Mouse (Mus musculus): ENCODE measurements around the gene AI182371. TPM values are rescaled to one million over a fixed set of nuclear protein-coding genes. Genes with fewer than 3 reads are reported as not detected.

The AI182371 gene
- polyA plus RNA-seq, 1 experiment from 2014 or later: not detected

DNA sequence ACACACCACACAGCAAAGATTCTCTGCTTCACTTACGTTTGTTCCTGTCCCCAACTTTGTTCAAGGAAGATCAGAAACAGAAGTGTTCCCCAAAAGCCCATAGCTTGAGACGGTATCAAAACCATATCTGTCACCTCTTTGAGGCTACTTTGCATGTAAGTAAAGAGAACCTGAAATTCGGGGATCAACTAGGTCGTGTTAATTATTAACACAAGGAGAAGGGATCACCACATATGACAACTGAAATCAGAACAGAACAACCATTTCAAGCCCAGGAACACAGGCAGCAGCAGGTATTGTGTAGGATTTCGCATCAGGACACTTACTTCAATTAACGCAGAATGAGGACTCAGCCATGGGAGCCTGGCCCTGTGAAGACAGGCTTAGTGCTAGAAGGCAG is 814 bp downstream of the AI182371 start:
- no peaks in the 10 kb centered on the region for H3K4me1 ChIP-seq (replicated peaks; ENCODE audit: control insufficient read depth, insufficient read depth, low read length)
- no peak overlapping the region for H3K27ac ChIP-seq (ENCODE audit: low read depth, low read length)
- H3K4me3 ChIP-seq (ENCODE audit: low read depth, low read length): no peak overlapping the region
- no peak overlapping the region for H3K9ac ChIP-seq (ENCODE audit: low read depth, low read length)
- DNase-seq (ENCODE audit: low spot score) (no peak), ATAC-seq (ENCODE audit: low FRiP score) (no peak)
- H3K4me2 ChIP-seq (replicated peaks; ENCODE audit: low read depth, low read length): no peak overlapping the region
- no peaks in the 10 kb centered on the region for H3K9me3 ChIP-seq (ENCODE audit: control insufficient read depth, low read length)
- WGBS: 85% methylated on average over 6 of the region's 6 CpGs
- H3K36me3 ChIP-seq (ENCODE audit: control insufficient read depth, insufficient read depth, low read length): no peaks in the 10 kb centered on the region
- H3K27me3 ChIP-seq (ENCODE audit: control insufficient read depth, insufficient read depth, low read length): no peaks in the 10 kb centered on the region

DNA sequence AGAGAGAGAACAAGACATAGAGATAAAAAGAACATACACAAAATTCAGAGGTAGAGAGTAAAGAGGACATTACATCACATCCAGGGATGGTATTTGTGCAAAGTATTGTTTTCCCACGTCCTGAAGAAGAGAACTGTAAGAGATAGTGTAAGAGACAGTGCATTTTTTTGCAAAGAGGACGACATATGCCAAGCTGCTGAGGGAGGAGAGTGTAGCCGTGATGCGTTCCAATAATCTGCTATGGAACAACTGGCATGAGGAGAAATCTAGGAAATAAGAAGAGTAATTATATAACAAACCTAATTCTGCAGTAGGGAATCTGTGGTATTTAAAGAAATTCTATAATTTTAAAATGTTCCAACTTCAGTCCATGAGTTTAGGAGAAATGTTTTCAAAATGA is 13.9 kb downstream of the AI182371 start:
- Histone ChIP-seq H3K36me3 (ENCODE audit: control insufficient read depth, insufficient read depth, low read length) (no peaks in the 10 kb centered on the region), H3K9me3 (ENCODE audit: control insufficient read depth, low read length) (no peaks in the 10 kb centered on the region), H3K27ac (ENCODE audit: low read depth, low read length) (no peak overlapping the region), H3K27me3 (ENCODE audit: control insufficient read depth, insufficient read depth, low read length) (no peaks in the 10 kb centered on the region), H3K9ac (ENCODE audit: low read depth, low read length) (no peak overlapping the region), H3K4me1 (replicated peaks; ENCODE audit: control insufficient read depth, insufficient read depth, low read length) (no peaks in the 10 kb centered on the region), H3K4me2 (replicated peaks; ENCODE audit: low read depth, low read length) (no peak overlapping the region), H3K4me3 (ENCODE audit: low read depth, low read length) (no peak overlapping the region)
- WGBS: 78% methylated on average over 4 of the region's 4 CpGs
- ATAC-seq (ENCODE audit: low FRiP score) (no peak), DNase-seq (ENCODE audit: low spot score) (no peak)

DNA sequence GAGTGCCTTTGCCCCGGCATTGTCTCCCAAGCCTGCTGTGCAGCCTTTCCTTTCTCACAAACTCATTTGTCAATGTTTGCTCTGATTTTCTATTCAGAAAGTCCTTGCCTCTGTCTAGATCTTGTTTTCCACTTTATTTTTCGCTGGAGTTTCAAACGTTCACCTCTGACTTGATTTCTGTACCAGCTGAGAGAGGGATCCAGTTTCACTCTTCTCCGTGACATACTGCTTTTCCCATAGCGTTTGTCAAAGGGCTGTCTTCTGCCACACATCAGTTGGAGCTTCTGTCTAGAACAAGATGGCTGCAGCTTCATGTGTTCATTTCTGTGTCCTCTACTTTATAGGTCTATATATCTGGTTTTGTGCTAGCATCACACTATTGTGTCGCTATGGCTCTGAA is 22.2 kb downstream of the AI182371 start:
- 62% methylated on average over 6 of the region's 6 CpGs for WGBS
- H3K4me3 ChIP-seq (ENCODE audit: low read depth, low read length): no peak overlapping the region
- H3K27ac ChIP-seq (ENCODE audit: low read depth, low read length): no peak overlapping the region
- no peak overlapping the region for H3K9ac ChIP-seq (ENCODE audit: low read depth, low read length)
- no peaks in the 10 kb centered on the region for H3K4me1 ChIP-seq (replicated peaks; ENCODE audit: control insufficient read depth, insufficient read depth, low read length)
- H3K36me3 ChIP-seq (ENCODE audit: control insufficient read depth, insufficient read depth, low read length): no peaks in the 10 kb centered on the region
- no peak overlapping the region for H3K4me2 ChIP-seq (replicated peaks; ENCODE audit: low read depth, low read length)
- no peaks in the 10 kb centered on the region for H3K27me3 ChIP-seq (ENCODE audit: control insufficient read depth, insufficient read depth, low read length)
- DNase-seq (ENCODE audit: low spot score) (no peak), ATAC-seq (ENCODE audit: low FRiP score) (no peak)
- no peaks in the 10 kb centered on the region for H3K9me3 ChIP-seq (ENCODE audit: control insufficient read depth, low read length)

DNA sequence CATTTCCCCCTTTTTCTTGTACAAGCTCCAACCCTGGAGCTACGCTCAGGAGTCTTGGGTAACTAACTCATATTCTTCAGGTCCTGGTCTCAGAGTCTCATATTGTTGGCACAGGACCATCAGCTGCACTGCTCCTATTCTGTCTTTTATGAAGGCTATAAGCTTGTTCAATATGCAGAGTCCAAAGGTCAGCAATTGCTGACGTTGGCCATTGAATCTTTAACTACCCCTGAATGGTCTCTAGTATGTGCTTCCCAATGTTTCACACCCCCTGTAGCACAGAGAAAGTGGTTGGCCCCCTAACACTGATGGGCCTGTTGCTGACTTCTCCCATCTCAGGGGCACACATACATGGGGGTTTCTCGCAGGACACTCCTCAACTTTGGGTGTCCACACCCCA is 27.0 kb downstream of the AI182371 start:
- no peak for ATAC-seq (ENCODE audit: low FRiP score)
- DNase-seq (ENCODE audit: low spot score): no peak
- Histone ChIP-seq H3K4me1 (replicated peaks; ENCODE audit: control insufficient read depth, insufficient read depth, low read length) (no peaks in the 10 kb centered on the region), H3K36me3 (ENCODE audit: control insufficient read depth, insufficient read depth, low read length) (no peaks in the 10 kb centered on the region), H3K4me3 (ENCODE audit: low read depth, low read length) (no peak overlapping the region), H3K9ac (ENCODE audit: low read depth, low read length) (no peak overlapping the region), H3K9me3 (ENCODE audit: control insufficient read depth, low read length) (no peaks in the 10 kb centered on the region), H3K27me3 (ENCODE audit: control insufficient read depth, insufficient read depth, low read length) (no peaks in the 10 kb centered on the region), H3K27ac (ENCODE audit: low read depth, low read length) (no peak overlapping the region), H3K4me2 (replicated peaks; ENCODE audit: low read depth, low read length) (no peak overlapping the region)
- 88% methylated on average over 3 of the region's 3 CpGs for WGBS

DNA sequence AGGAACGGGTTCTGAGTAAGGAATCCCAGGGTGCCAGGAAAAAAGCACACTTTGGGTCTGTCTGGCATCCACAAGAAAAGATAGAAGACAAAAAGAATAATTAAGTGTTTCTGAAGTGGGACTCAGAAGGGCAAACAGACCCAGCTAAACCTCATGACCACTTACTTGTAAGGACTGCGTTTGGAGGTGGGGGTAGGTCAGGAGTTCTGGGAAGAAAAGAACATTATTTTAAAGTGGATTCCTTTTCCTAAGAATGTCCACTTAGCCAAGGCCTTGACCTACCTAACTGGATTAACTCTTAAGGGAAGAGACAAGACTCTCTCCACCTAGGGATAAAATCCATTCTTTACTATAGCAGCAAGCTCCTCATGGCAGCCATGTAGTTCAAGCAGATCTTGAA is 28.8 kb downstream of the AI182371 start:
- H3K4me1 ChIP-seq (replicated peaks; ENCODE audit: control insufficient read depth, insufficient read depth, low read length): no peaks in the 10 kb centered on the region
- ATAC-seq (ENCODE audit: low FRiP score): no peak
- no peaks in the 10 kb centered on the region for H3K27me3 ChIP-seq (ENCODE audit: control insufficient read depth, insufficient read depth, low read length)
- no peak for DNase-seq (ENCODE audit: low spot score)
- no peaks in the 10 kb centered on the region for H3K36me3 ChIP-seq (ENCODE audit: control insufficient read depth, insufficient read depth, low read length)
- 72% methylated on average over 2 of the region's 2 CpGs for WGBS
- H3K4me2 ChIP-seq (replicated peaks; ENCODE audit: low read depth, low read length): no peak overlapping the region
- no peak overlapping the region for H3K9ac ChIP-seq (ENCODE audit: low read depth, low read length)
- H3K9me3 ChIP-seq (ENCODE audit: control insufficient read depth, low read length): no peaks in the 10 kb centered on the region
- no peak overlapping the region for H3K27ac ChIP-seq (ENCODE audit: low read depth, low read length)
- no peak overlapping the region for H3K4me3 ChIP-seq (ENCODE audit: low read depth, low read length)

DNA sequence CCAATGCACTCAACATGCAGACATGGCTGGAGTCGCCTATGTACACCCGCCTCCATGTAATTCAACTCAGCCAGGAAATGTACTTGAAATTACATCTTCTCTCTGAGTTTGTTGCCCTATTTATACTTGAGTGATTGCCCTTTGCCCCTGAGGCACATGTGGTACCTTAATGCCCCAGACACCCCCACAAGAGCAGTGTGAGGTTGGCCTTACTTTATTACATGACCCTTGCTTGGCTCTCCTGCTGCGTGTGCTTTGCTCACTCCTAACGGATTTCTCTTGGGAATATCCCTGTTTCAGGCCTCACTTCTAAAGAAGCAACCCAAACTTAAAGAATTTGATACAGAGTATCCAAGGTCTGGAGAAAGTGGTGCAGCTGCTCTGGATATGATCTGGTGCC is 31.1 kb downstream of the AI182371 start:
- DNase-seq (ENCODE audit: low spot score) (no peak), ATAC-seq (ENCODE audit: low FRiP score) (no peak)
- Histone ChIP-seq H3K36me3 (ENCODE audit: control insufficient read depth, insufficient read depth, low read length) (no peaks in the 10 kb centered on the region), H3K27me3 (ENCODE audit: control insufficient read depth, insufficient read depth, low read length) (no peaks in the 10 kb centered on the region), H3K9me3 (ENCODE audit: control insufficient read depth, low read length) (no peaks in the 10 kb centered on the region), H3K4me2 (replicated peaks; ENCODE audit: low read depth, low read length) (no peak overlapping the region), H3K27ac (ENCODE audit: low read depth, low read length) (no peak overlapping the region), H3K4me1 (replicated peaks; ENCODE audit: control insufficient read depth, insufficient read depth, low read length) (no peaks in the 10 kb centered on the region), H3K9ac (ENCODE audit: low read depth, low read length) (no peak overlapping the region), H3K4me3 (ENCODE audit: low read depth, low read length) (no peak overlapping the region)
- 83% methylated on average over 4 of the region's 4 CpGs for WGBS

DNA sequence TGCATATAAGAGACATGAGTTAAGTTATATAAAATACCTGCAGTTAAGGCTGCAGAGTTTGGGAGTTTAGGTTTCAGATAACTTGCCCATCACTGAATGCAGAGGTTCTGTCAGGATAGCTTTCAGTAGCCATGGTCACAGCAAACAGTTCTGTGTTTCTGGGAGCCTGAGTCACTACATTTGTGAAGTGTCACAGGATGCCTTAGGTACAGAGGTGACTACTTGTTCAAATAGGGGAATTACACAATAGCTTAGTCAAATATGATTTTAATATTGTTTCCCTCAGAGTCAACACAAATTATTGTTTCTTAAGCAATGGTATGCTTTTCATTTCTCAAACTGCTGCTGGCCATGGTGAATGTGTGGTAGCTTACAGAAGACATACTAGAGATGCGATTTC is 32.2 kb downstream of the AI182371 start:
- Histone ChIP-seq H3K4me3 (ENCODE audit: low read depth, low read length) (no peak overlapping the region), H3K9me3 (ENCODE audit: control insufficient read depth, low read length) (no peaks in the 10 kb centered on the region), H3K27me3 (ENCODE audit: control insufficient read depth, insufficient read depth, low read length) (no peaks in the 10 kb centered on the region), H3K36me3 (ENCODE audit: control insufficient read depth, insufficient read depth, low read length) (no peaks in the 10 kb centered on the region), H3K27ac (ENCODE audit: low read depth, low read length) (no peak overlapping the region), H3K9ac (ENCODE audit: low read depth, low read length) (no peak overlapping the region), H3K4me2 (replicated peaks; ENCODE audit: low read depth, low read length) (no peak overlapping the region), H3K4me1 (replicated peaks; ENCODE audit: control insufficient read depth, insufficient read depth, low read length) (no peaks in the 10 kb centered on the region)
- DNase-seq (ENCODE audit: low spot score) (no peak), ATAC-seq (ENCODE audit: low FRiP score) (no peak)
- WGBS: 93% methylated on average over 1 of the region's 1 CpGs

DNA sequence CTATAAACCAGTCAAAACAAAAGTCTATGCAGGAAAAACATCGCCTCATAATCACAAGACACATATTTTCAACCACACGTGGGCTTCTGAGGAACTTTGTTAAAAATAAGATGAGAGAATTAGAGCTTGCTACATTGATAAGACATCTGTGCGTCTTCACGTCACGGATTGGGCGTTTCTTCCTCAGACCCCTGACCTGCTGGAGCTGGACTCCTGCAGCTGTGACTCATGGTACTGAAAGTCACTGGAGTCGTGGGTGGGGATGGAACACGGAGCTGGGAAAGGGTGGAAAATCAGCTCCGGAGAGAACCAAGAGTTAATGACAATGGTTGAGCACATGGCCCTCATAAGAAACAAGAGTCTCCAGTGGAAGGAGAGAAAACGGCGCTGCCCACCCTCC is 34.2 kb downstream of the AI182371 start:
- no peak overlapping the region for H3K4me2 ChIP-seq (replicated peaks; ENCODE audit: low read depth, low read length)
- 93% methylated on average over 11 of the region's 11 CpGs for WGBS
- H3K9ac ChIP-seq (ENCODE audit: low read depth, low read length): no peak overlapping the region

DNA sequence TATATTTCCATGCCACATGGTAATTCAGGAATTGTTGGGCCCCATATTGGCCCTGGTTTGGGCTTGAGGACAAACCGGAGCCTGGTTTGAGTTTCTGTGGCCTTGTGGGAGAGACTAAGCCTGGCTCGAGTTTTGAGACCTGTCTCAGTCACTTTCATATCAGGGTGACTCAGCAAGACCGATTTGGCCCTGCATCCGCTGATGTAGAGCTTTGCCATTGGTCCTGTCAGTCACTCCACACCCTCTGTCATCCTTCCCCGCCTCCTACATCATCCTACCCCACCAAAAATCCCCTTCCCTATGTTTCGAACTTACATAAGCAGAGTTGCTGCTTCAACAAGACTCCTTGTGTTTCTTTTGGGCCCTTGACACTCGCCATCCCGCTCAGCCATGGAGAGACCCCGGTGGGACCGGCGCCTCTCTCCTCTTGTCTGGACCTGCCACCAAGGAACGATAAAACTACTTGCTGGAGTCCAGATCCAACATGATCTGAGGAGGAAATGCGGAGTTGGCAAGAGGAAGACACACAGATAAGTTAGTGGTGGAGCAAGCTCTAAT is 34.7 kb downstream of the AI182371 start:
- Histone ChIP-seq H3K4me2 (replicated peaks; ENCODE audit: low read depth, low read length) (no peak overlapping the region), H3K9ac (ENCODE audit: low read depth, low read length) (no peak overlapping the region), H3K4me3 (ENCODE audit: low read depth, low read length) (no peak overlapping the region), H3K36me3 (ENCODE audit: control insufficient read depth, insufficient read depth, low read length) (no peaks in the 10 kb centered on the region), H3K9me3 (ENCODE audit: control insufficient read depth, low read length) (no peaks in the 10 kb centered on the region), H3K27me3 (ENCODE audit: control insufficient read depth, insufficient read depth, low read length) (no peaks in the 10 kb centered on the region), H3K27ac (ENCODE audit: low read depth, low read length) (no peak overlapping the region), H3K4me1 (replicated peaks; ENCODE audit: control insufficient read depth, insufficient read depth, low read length) (no peaks in the 10 kb centered on the region)
- WGBS: 88% methylated on average over 13 of the region's 13 CpGs
- DNase-seq (ENCODE audit: low spot score) (no peak), ATAC-seq (ENCODE audit: low FRiP score) (no peak)

More for the DNA sequence above, 34.2 kb downstream of the AI182371 start:
- no peak overlapping the region for H3K4me3 ChIP-seq (ENCODE audit: low read depth, low read length)
- no peaks in the 10 kb centered on the region for H3K4me1 ChIP-seq (replicated peaks; ENCODE audit: control insufficient read depth, insufficient read depth, low read length)
- no peak overlapping the region for H3K27ac ChIP-seq (ENCODE audit: low read depth, low read length)
- DNase-seq (ENCODE audit: low spot score) (no peak), ATAC-seq (ENCODE audit: low FRiP score) (no peak)
- H3K36me3 ChIP-seq (ENCODE audit: control insufficient read depth, insufficient read depth, low read length): no peaks in the 10 kb centered on the region
- H3K27me3 ChIP-seq (ENCODE audit: control insufficient read depth, insufficient read depth, low read length): no peaks in the 10 kb centered on the region
- H3K9me3 ChIP-seq (ENCODE audit: control insufficient read depth, low read length): no peaks in the 10 kb centered on the region
